10 mouse cellular contexts compared by ENCODE assay signal in genomic region chr1:38769920-38770319, GRCm38 (mm10).
DNase-seq lines count a peak whose midpoint lies in the region; ATAC-seq and TF ChIP-seq lines count a peak whose summit lies in the region.
"Had no signal": no experiment of that assay in that cellular context is flagged by ENCODE, and none has a peak within 500 bp of the region (broad histone marks: within the 10 kb centered on the region; RNA-seq: fewer than 3 reads in every experiment).

No protein-coding gene starts in this region.

- no peak for ATAC-seq in hindbrain, embryonic 12.5 days (ENCODE audit: low FRiP score)

- peak; percentile 77 for DNase-seq in hindbrain, embryonic 10.5 days (ENCODE audit: low spot score)
- DNase-seq in ES-CJ7 (ENCODE audit: low read depth, low spot score), result peak; percentile 63
- DNase-seq in cerebellum, adult 11-12 months, result peak; percentile 30
- DNase-seq in gastrocnemius, adult 8-10 months (ENCODE audit: low spot score in 2 of 2), result peak; percentile 8 to 33
- peak; percentile 62 to 68 for DNase-seq in left cerebral cortex, postnatal 36 days (ENCODE audit: low spot score in 2 of 2)
- DNase-seq in thymus, postnatal 4 days, result peak; percentile 87

- no peak overlapping the region for H3K27ac ChIP-seq in hindbrain, embryonic 10.5 days
- H3K27ac ChIP-seq in hindbrain, embryonic 12.5 days, result no peak overlapping the region
- no peak overlapping the region for H3K27ac ChIP-seq in olfactory bulb, adult 2 months (ENCODE audit: insufficient read depth, low read depth, low read length)

- H3K9me3 ChIP-seq in hindbrain, embryonic 10.5 days, result peaks cover 3% of the 10 kb centered on the region; the same call in 1 of the 2 replicates
- H3K9me3 ChIP-seq in hindbrain, embryonic 12.5 days (replicated peaks), result no peaks in the 10 kb centered on the region
- H3K9me3 ChIP-seq: embryonic facial prominence, embryonic 12.5 days had no signal

- TF ChIP-seq POLR2A in olfactory bulb, adult 2 months (IDR thresholded peaks at IDR 0.05; ENCODE audit: insufficient read depth, low read depth, low read length), result no peak

- no peaks in the 10 kb centered on the region for H3K36me3 ChIP-seq in hindbrain, embryonic 10.5 days
- H3K36me3 ChIP-seq in hindbrain, embryonic 12.5 days, result no peaks in the 10 kb centered on the region
- H3K36me3 ChIP-seq: embryonic facial prominence, embryonic 12.5 days had no signal

- WGBS in hindbrain, embryonic 10.5 days, result 21% methylated on average over 6 of the region's 6 CpGs
- WGBS in hindbrain, embryonic 12.5 days, result 14% methylated on average over 6 of the region's 6 CpGs
- WGBS in olfactory bulb, adult 2 months, result 22% methylated on average over 6 of the region's 6 CpGs

- peak; percentile 60 for TF ChIP-seq CTCF in olfactory bulb, adult 2 months (IDR thresholded peaks at IDR 0.05; ENCODE audit: insufficient read depth, low read depth, low read length)

- no peak overlapping the region for H3K9ac ChIP-seq in hindbrain, embryonic 12.5 days
- H3K9ac ChIP-seq: embryonic facial prominence, embryonic 12.5 days had no signal

- no peak overlapping the region for H3K4me3 ChIP-seq in hindbrain, embryonic 10.5 days
- H3K4me3 ChIP-seq in hindbrain, embryonic 12.5 days, result no peak overlapping the region
- no peak overlapping the region for H3K4me3 ChIP-seq in olfactory bulb, adult 2 months (ENCODE audit: insufficient read depth, low read depth, low read length)
- H3K4me3 ChIP-seq: embryonic facial prominence, embryonic 12.5 days; megakaryocyte, embryonic 14.5 days had no signal

- intact Hi-C loops in left cerebral cortex, postnatal 36 days (cut with DNase I), result loop anchor here (5.0 kb wide), 4 partner anchors 143 to 583 kb away; no protein-coding TSS in a partner anchor

- H3K4me1 ChIP-seq in hindbrain, embryonic 10.5 days (replicated peaks), result peaks cover 32% of the 10 kb centered on the region
- peaks cover 27% of the 10 kb centered on the region for H3K4me1 ChIP-seq in hindbrain, embryonic 12.5 days
- no peaks in the 10 kb centered on the region for H3K4me1 ChIP-seq in olfactory bulb, adult 2 months (ENCODE audit: control insufficient read depth, insufficient read depth, low read length)

- H3K27me3 ChIP-seq in hindbrain, embryonic 10.5 days (ENCODE audit: insufficient read depth, poor library complexity, severe bottlenecking), result peaks cover 11% of the 10 kb centered on the region
- no peaks in the 10 kb centered on the region for H3K27me3 ChIP-seq in hindbrain, embryonic 12.5 days
- H3K27me3 ChIP-seq: embryonic facial prominence, embryonic 12.5 days had no signal

- H3K4me2 ChIP-seq in hindbrain, embryonic 12.5 days (replicated peaks), result no peak overlapping the region
- H3K4me2 ChIP-seq: embryonic facial prominence, embryonic 12.5 days had no signal

Comparison
In these comparisons a context has a peak if more than half of its experiments do, and no peak if none do; other contexts are left out.
1. DNase-seq: peak in every context shown above with its lines; median percentile 87 in thymus, postnatal 4 days; 77 in hindbrain, embryonic 10.5 days; 65 in left cerebral cortex, postnatal 36 days; 63 in ES-CJ7; 30 in cerebellum, adult 11-12 months; 20 in gastrocnemius, adult 8-10 months.